Mouse (Mus musculus) heart, adult 2 months (tissue): ENCODE data around the gene Apol7a. TPM values are rescaled to one million over a fixed set of nuclear protein-coding genes. Genes with fewer than 3 reads are reported as not detected.

Experiments used
- DNase-seq, 2 experiments: peaks; one replicate each; pipeline ENCODE4 v3.0.0; 2021
- H3K27ac ChIP-seq: fragments of 200-600 bp; 2 replicates; pipeline ENCODE4 v1.8.1; 2022
- H3K27me3 ChIP-seq: fragments of 200-500 bp; 2 replicates; pipeline ENCODE4 v1.6.1; 2012; ENCODE audit warnings: mild to moderate bottlenecking, low read length, inconsistent platforms, mixed read lengths; ENCODE audit not compliant: control insufficient read depth, insufficient read depth
- H3K36me3 ChIP-seq: fragments of 200-500 bp; 2 replicates; pipeline ENCODE4 v1.6.1; 2012; ENCODE audit warnings: low read length, inconsistent platforms; ENCODE audit not compliant: control insufficient read depth, insufficient read depth
- H3K4me1 ChIP-seq: fragments of 200-500 bp; 2 replicates; pipeline ENCODE4 v1.6.1; 2011; ENCODE audit warnings: low read length; ENCODE audit not compliant: control insufficient read depth, insufficient read depth
- H3K4me3 ChIP-seq: fragments of 200-600 bp; 2 replicates; pipeline ENCODE4 v1.8.1; 2022
- H3K79me2 ChIP-seq: fragments of 200-500 bp; replicated peaks from 2 replicates; pipeline ENCODE4 v1.6.1; 2012; ENCODE audit warnings: mild to moderate bottlenecking, inconsistent platforms, low read length, moderate library complexity, mixed read lengths; ENCODE audit not compliant: control insufficient read depth, insufficient read depth
- H3K9ac ChIP-seq: fragments of 200-500 bp; 2 replicates; pipeline ENCODE4 v1.6.1; 2012; ENCODE audit warnings: low read depth, mild to moderate bottlenecking, control low read depth, inconsistent platforms, low read length, mixed read lengths
- CTCF ChIP-seq: fragments of 200-600 bp; IDR thresholded peaks from 2 replicates; pipeline ENCODE4 v1.8.1; 2022; ENCODE audit warnings: antibody characterized with exemption, mild to moderate bottlenecking, moderate library complexity
- EP300 ChIP-seq: fragments of 200-500 bp; IDR thresholded peaks from 2 replicates; pipeline ENCODE4 v1.6.1; 2011; ENCODE audit warnings: low read depth, low read length, control low read depth; ENCODE audit not compliant: insufficient read depth
- POLR2A ChIP-seq: fragments of 200-500 bp; IDR thresholded peaks from 2 replicates; pipeline ENCODE4 v1.6.1; 2011; ENCODE audit warnings: mild to moderate bottlenecking, low read depth, low read length, control low read depth; ENCODE audit not compliant: insufficient read depth
- WGBS: fragments of 180-500 bp; shearing (Covaris S2); methylation state at CpG from one replicate; pipeline ENCODE4 v1.1.7; 2018; 5-methylcytosine and 5-hydroxymethylcytosine counted together
- intact Hi-C: fragments of 180-260 bp; cut with DNase I; formaldehyde crosslinking; loops from one replicate; pipeline ENCODE4 v1.15.1; 2025
- polyA plus RNA-seq: library from polyadenylated mRNA; depleted of rRNA; stranded (reverse); fragments of >200 nt; gene quantifications from 2 replicates; pipeline ENCODE4 v1.2.3, GENCODE M21; 2012
- total RNA-seq, 2 experiments: library from RNA; stranded (reverse); gene quantifications; 2 replicates each; pipeline ENCODE4 v1.2.3; 2021

Apol7a gene
- total and polyA plus RNA-seq, 3 experiments, result 0.13 to 0.29 TPM; not detected in 1

DNA sequence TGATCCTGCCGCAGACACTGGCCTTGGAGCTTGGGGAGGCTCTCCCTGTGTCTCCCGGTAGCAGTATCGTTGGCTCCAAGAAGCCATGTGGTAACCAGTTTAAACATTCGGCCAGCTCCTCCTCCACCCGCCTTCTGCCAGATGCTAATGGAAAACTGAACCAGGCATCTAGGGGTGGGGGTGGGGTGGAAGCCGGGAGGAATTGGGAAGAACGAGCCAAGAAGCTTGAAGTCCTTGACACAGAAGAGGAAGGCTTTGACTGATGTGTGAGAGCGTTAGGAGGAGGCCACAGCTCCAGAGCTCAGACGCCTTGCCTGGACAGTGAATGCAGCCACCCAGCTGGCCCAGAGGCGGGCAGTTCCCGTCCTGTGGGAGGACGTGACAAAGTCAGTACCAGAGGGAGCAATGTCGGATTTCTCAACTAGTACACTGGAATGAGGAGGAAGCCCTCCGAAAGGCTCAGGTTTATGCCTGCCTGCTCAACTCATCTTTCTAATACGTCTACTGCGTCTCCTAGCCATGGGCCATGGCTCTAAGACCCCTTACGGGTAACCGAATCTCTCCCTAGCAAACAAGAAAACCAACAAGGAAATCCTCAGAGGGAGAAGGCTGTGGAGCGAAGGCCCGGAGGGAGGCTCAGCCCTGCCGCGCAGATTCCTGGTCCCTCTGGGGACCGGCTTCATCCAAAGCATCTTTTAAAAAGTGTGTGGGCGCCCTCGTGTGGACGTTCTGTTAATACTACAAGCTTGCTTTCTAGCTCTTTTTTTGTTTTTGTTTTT lies 32.0 kb downstream of the Apol7a start:
- WGBS, result 2% methylated on average over 26 of the region's 26 CpGs
- peak overlapping the region; percentile 97 for H3K27ac ChIP-seq
- H3K4me3 ChIP-seq, result peak overlapping the region; percentile 36
- peaks cover 23% of the 10 kb centered on the region for H3K4me1 ChIP-seq
- peak overlapping the region; percentile 60 for H3K9ac ChIP-seq
- intact Hi-C loops, result loop anchor here (5.0 kb wide), 3 partner anchors 35 to 395 kb away; no protein-coding TSS in a partner anchor
- H3K79me2 ChIP-seq, result no peaks in the 10 kb centered on the region
- TF ChIP-seq POLR2A (peak; percentile 59), CTCF (peak; percentile 88), EP300 (peak; percentile 76; the same call in 1 of the 2 replicates)
- H3K27me3 ChIP-seq, result no peaks in the 10 kb centered on the region
- H3K36me3 ChIP-seq, result no peaks in the 10 kb centered on the region
- peak; percentile 88 to 89 for DNase-seq

- intact Hi-C loops, result loop anchor here (5.0 kb wide), 3 partner anchors 34 to 394 kb away; no protein-coding TSS in a partner anchor
- peak; percentile 54 to 58 for DNase-seq
- Histone ChIP-seq H3K27me3 (no peaks in the 10 kb centered on the region), H3K9ac (peak overlapping the region; percentile 5; the same call in 1 of the 2 replicates), H3K4me3 (no peak overlapping the region), H3K4me1 (peaks cover 23% of the 10 kb centered on the region), H3K79me2 (no peaks in the 10 kb centered on the region), H3K27ac (peak overlapping the region; percentile 97), H3K36me3 (no peaks in the 10 kb centered on the region)
- TF ChIP-seq EP300 (no peak), CTCF (no peak), POLR2A (0 out of 2 replicates have a peak, but pooled peaks have one; percentile 37)
- WGBS, result 12% methylated on average over 9 of the region's 9 CpGs
Measured at GRCm38 (mm10) chr15:77365700-77366570, 33.0 kb downstream of the Apol7a start.

GRCm38 (mm10) chr15:77364026-77364425 lies 34.9 kb downstream of the Apol7a start:
- Histone ChIP-seq H3K27ac (peak overlapping the region; percentile 97), H3K9ac (no peak overlapping the region), H3K4me1 (peaks cover 25% of the 10 kb centered on the region), H3K79me2 (no peaks in the 10 kb centered on the region), H3K27me3 (no peaks in the 10 kb centered on the region), H3K36me3 (no peaks in the 10 kb centered on the region), H3K4me3 (no peak overlapping the region)
- intact Hi-C loops, result no loop called here
- TF ChIP-seq POLR2A (peak; percentile 52; the same call in 1 of the 2 replicates), CTCF (no peak), EP300 (no peak)
- DNase-seq, result peak; percentile 61 to 70
- WGBS, result 20% methylated on average over 3 of the region's 3 CpGs

DNA sequence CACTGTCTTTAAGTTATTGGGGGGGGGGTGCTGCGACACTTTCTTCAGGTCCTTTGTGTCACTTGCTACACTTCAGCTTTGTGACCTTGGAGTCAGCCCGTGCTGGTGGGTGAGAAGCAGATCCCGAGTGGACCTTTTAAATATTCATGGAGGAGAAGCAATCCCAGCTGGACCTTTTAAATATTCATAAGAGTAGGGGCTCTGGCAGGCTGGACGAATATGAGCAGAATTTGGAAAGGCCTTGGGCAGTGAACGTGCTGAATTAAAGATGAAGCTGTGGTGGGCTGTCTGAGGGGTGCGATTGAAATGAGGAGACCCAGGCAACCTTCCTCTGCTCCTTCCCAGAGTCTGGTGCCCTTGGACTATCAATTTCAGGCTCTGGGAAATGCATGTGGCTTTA lies 35.3 kb downstream of the Apol7a start:
- no peak for TF ChIP-seq CTCF
- no peak for TF ChIP-seq EP300
- TF ChIP-seq POLR2A, result no peak
- DNase-seq, result no peak
- intact Hi-C loops, result no loop called here
- 55% methylated on average over 6 of the region's 6 CpGs for WGBS
- Histone ChIP-seq H3K4me3 (no peak overlapping the region), H3K27ac (peak overlapping the region; percentile 97), H3K27me3 (no peaks in the 10 kb centered on the region), H3K79me2 (no peaks in the 10 kb centered on the region), H3K4me1 (peaks cover 25% of the 10 kb centered on the region), H3K9ac (no peak overlapping the region), H3K36me3 (no peaks in the 10 kb centered on the region)

DNA sequence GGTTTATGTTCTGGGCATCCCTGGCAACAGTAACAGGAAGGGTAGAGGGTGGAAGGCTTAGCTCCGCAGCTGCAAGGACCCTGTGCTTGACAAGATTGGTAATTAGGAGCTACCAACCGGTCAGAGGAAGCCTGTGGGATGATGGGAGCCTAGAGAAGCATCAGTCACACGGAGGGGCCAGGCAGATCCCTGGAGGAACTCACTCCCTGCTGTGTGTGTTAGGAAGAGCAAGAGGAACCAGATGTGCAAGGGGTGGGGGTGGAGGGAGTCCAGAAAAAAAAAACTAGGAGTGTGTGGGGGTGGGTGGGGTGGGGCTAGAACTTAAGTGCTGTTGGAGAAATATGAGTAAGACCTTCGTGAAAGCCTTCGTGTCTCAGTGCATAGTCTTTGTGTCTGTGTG lies 36.0 kb downstream of the Apol7a start:
- Histone ChIP-seq H3K4me3 (no peak overlapping the region), H3K27ac (peak overlapping the region; percentile 5; the same call in 1 of the 2 replicates), H3K4me1 (peaks cover 24% of the 10 kb centered on the region), H3K79me2 (no peaks in the 10 kb centered on the region), H3K36me3 (no peaks in the 10 kb centered on the region), H3K9ac (no peak overlapping the region), H3K27me3 (no peaks in the 10 kb centered on the region)
- WGBS, result 30% methylated on average over 5 of the region's 5 CpGs
- no peak for DNase-seq
- intact Hi-C loops, result no loop called here
- TF ChIP-seq EP300, result no peak
- no peak for TF ChIP-seq POLR2A
- no peak for TF ChIP-seq CTCF
